Mouse (Mus musculus): ENCODE measurements around the gene Scly.

The Scly gene

DNA sequence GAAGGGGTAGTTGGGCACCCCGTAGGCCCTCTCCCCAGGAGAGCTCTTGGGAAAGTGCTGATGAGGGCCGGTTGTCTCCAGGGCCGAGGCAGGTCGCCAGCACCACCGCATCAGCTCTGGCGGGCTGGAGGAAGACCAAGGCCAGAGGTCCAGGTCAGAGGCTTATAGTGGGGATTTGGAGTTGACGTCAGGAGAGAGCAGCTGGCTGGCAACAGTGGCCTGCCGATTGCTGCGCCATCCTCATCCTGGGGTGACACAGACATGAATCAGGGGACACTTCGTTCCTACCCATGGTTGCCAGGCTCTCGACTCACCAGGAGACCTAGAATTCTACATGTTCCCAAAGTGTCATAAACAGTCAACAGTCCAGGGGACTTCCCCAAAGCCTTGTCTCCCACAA, 58.0 kb downstream of the Scly start:
- peak; percentile 42 to 78 for DNase-seq (ENCODE audit: inconsistent age in 2 of 2, low spot score in 1 of 2)

DNA sequence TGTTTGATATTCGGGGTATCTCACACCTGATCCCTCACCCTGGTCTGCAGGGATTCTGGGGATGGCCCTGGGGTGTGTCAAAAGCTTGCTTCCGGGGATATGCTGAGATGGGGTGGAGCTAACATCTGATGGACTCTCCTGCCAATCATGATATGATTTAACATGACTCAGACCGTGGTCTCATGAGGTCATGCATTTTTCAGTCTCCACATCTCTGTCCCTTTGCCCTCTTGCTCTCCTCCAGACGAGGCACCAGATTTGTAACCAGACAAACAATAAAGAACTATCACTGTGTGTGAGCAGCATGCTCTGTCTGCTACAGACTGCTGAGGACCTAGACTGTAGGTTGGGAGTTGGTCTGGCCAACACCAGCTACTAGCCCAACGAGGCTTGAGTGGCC, 64.0 kb downstream of the Scly start:
- DNase-seq (ENCODE audit: inconsistent age in 2 of 2, low spot score in 1 of 2), result no peak

DNA sequence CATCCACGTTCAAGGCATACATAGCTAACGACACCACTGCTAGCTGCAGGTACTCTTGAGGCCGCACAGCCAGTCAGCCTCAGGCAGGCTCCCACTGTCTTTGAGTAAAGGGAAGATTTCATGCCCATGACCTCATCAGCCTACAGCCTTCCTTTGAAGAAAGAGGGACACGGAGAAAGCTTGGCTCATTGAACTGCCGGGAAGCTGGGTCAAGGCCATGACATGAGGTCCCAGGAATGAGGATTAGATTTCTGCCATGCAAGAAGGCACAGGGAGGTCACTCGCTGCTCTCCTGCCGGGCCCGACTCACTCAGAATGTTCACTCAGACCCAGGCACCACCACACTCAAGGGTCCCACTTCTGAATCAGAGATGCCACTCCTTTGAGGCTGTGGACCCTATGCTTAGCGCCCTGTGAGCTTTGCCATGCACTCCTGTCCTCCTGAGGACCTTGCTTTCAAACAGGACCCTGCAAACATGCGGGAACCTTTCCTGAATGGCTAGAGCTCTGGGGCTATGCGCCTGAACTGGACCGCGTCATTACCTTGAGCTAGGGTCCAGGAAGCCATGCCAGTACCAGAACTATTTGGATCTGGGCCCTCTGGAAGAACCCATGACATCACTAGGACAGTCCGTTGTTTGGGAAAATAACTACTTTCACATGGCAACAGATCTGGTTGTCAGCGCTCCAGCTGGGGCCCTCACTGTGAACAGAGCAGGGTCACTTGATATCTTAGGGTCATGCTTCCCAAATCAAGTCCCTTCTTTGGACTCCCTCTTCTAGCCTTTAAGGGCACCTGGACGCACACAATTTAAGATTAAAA, 66.9 kb downstream of the Scly start:
- DNase-seq (ENCODE audit: inconsistent age in 2 of 2, low spot score in 1 of 2), result peak; percentile 75 to 78

DNA sequence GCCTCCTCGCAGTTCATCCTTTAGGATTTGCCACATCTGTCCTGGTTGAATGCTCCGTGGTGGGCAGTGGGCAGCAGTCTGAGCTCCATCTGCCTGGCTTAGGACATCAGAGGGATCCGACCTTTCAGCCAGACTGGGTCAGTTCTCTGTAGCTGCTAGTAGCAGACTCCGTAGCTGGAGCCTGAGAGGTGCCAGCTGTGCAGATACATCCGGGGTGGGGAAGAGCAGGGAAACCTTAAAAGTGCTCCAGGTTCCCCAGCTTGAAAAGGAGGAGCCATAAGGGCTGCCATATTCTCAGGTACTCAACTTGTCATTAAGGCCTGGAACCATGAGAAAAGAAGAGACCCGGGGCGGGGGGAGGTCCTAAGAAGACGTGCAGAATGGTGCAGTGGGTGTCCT, 67.7 kb downstream of the Scly start:
- DNase-seq (ENCODE audit: inconsistent age in 2 of 2, low spot score in 1 of 2), result no peak

DNA sequence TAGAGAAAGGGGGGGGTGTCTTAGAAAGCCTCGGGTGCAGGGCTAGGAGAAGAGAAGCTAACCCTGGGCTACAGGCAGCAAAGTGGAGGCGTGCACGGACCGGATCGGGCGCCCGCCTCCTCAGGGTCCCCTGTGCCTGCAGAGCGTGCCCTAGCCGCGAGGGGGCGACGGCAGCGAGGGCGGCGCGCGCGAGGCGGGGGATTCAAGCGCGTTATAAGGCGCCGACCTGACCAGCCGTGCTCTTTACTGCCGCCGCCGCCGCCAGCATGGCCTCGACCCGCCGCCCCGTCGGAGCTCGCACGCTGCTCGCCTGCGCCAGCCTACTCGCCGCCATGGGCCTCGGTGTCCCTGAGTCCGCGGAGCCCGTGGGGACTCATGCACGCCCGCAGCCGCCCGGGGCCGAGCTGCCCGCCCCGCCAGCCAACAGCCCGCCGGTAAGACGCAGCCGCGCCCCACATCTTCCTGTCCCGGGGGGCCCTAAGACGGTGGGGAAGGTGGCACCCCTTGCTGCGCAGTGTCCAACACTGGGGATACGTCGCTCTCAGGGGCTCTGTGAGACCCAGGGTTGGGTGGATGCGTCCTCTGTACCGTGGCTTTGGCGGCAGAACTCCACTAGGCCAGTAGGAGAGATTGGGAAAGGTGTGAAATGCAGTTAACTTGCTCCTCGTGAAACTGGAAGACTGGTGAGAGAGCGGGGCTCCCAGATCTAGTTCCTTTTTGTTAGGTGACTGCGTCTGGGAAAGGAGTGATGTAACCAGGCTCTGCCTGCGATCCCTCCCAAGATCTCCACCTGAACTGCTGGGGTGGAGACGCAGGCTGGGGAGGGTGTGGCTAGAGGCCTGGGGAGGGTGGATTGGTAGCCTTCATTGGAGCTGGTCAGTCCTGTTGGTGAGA, 68.3 kb downstream of the Scly start, which contains the start of gene Erfe:
Gene Erfe (plus strand): TSS at position 216 of the 894 bp plus-strand sequence.
- DNase-seq (ENCODE audit: inconsistent age in 2 of 2, low spot score in 1 of 2), result peak; percentile 78 to 91

DNA sequence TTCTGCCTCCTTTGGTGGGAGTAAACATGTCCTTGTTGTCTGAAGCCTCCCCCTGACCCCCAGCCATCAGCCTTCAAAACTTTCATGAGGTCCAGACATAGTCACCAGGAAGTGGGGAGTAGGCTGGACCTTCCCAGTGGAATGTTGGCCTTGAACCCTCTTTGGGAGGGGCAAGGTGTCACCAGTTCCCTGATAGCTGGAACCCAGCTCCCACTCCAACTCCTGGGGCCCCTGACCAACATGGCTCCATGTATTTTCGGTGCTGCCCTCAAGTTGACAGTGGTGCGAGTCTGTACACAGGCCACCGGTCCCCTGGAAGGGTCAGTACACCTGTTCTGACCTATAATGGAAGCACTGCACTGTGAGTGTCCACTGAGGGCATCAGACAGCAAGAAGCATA, 69.2 kb downstream of the Scly start:
- DNase-seq (ENCODE audit: inconsistent age in 2 of 2, low spot score in 1 of 2), result no peak

DNA sequence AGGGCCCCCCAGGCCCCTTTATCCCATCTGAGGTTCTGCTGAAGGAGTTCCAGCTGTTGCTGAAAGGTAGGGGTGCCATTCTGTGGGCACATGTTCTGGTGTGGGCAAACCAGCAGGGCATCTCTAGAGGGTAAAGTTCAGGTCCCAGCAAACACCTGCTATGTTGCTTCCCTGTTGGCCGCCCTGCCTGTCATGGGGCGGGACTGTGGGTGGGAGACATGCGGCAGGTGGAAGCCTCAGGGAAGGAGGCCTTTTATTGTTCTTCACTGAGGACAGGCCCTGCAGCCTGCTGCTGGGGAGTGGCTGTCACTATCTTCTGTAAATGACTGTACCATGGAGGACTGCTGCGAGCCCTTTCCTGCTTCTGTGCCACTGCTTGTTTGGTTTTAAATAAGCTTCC, 71.3 kb downstream of the Scly start:
- DNase-seq (ENCODE audit: inconsistent age in 2 of 2, low spot score in 1 of 2), result no peak

DNA sequence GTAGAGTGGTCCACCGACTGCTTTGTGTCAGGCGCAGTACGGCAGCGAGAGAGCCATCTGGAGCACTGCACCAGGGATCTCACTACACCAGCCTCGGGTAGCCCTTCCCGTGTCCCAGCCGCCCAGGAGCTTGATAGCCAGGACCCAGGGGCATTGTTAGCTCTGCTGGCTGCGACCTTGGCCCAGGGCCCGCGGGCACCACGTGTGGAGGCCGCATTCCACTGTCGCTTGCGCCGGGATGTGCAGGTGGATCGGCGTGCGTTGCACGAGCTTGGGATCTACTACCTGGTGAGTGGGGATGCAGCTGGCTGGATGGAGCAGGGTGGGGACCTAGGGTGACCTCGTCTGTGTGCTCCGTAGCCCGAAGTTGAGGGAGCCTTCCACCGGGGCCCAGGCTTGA, 71.9 kb downstream of the Scly start:
- DNase-seq (ENCODE audit: inconsistent age in 2 of 2, low spot score in 1 of 2), result peak; percentile 66 to 82
